In genomic region chr3:55756602-55757190, GRCm38 (mm10) we compare ENCODE assay signal across 13 mouse cellular contexts. TPM values are rescaled to one million over a fixed set of nuclear protein-coding genes. Genes with fewer than 3 reads are reported as not detected.
DNase-seq lines count a peak whose midpoint lies in the region; ATAC-seq and TF ChIP-seq lines count a peak whose summit lies in the region.
"Had no signal": no experiment of that assay in that cellular context is flagged by ENCODE, and none has a peak within 500 bp of the region (broad histone marks: within the 10 kb centered on the region; RNA-seq: fewer than 3 reads in every experiment).

No protein-coding gene starts in this region.

- peak overlapping the region; percentile 31; the same call in 1 of the 2 replicates for H3K27ac ChIP-seq in forebrain, postnatal 0 days (ENCODE audit: low read depth, low read length)
- H3K27ac ChIP-seq in midbrain, embryonic 11.5 days (ENCODE audit: low read depth, low read length), result peak overlapping the region; percentile 70
- no peak overlapping the region for H3K27ac ChIP-seq in liver, embryonic 11.5 days (ENCODE audit: low read depth, low read length)

- H3K4me3 ChIP-seq in forebrain, postnatal 0 days (ENCODE audit: low read depth, low read length), result no peak overlapping the region
- no peak overlapping the region for H3K4me3 ChIP-seq in midbrain, embryonic 11.5 days (ENCODE audit: low read depth, low read length)
- H3K4me3 ChIP-seq in liver, embryonic 11.5 days (ENCODE audit: low read depth, low read length), result no peak overlapping the region
- H3K4me3 ChIP-seq: heart, embryonic 12.5 days had no signal

- TF ChIP-seq CTCF in forebrain, postnatal 0 days (IDR thresholded peaks at IDR 0.05; ENCODE audit: low read depth), result no peak

- H3K9ac ChIP-seq in forebrain, postnatal 0 days, result no peak overlapping the region
- no peak overlapping the region for H3K9ac ChIP-seq in midbrain, embryonic 11.5 days (ENCODE audit: low read length)
- H3K9ac ChIP-seq in liver, embryonic 11.5 days (ENCODE audit: low read depth, low read length), result no peak overlapping the region
- H3K9ac ChIP-seq: heart, embryonic 12.5 days; liver, postnatal 0 days had no signal

- H3K4me1 ChIP-seq in forebrain, postnatal 0 days (ENCODE audit: insufficient read depth), result 0 out of 2 replicates have a peak, but pooled peaks cover 9% of the 10 kb centered on the region
- H3K4me1 ChIP-seq in midbrain, embryonic 11.5 days (ENCODE audit: control insufficient read depth, insufficient read depth, low read length), result peaks cover 39% of the 10 kb centered on the region
- H3K4me1 ChIP-seq in liver, embryonic 11.5 days (replicated peaks; ENCODE audit: control insufficient read depth, insufficient read depth, low read length), result no peaks in the 10 kb centered on the region

- H3K27me3 ChIP-seq in forebrain, postnatal 0 days (ENCODE audit: insufficient read depth, low read length), result no peaks in the 10 kb centered on the region
- H3K27me3 ChIP-seq in midbrain, embryonic 11.5 days (ENCODE audit: control insufficient read depth, insufficient read depth, low read length), result no peaks in the 10 kb centered on the region; the same call in 1 of the 2 replicates
- no peaks in the 10 kb centered on the region for H3K27me3 ChIP-seq in liver, embryonic 11.5 days (replicated peaks; ENCODE audit: control insufficient read depth, insufficient read depth, low read length)
- H3K27me3 ChIP-seq: heart, embryonic 12.5 days had no signal

- peak; percentile 58 for DNase-seq in Muller cell, postnatal 12 days (ENCODE audit: inconsistent ontology term)
- peak; percentile 48 for DNase-seq in brain, adult 2 months (ENCODE audit: low read depth, low spot score)
- no peak for DNase-seq in forebrain, postnatal 0 days
- DNase-seq in midbrain, embryonic 11.5 days (ENCODE audit: low spot score, missing footprints), result peak; percentile 92
- DNase-seq in liver, embryonic 11.5 days (ENCODE audit: low spot score), result no peak
- DNase-seq in layer of hippocampus, postnatal 25 days (ENCODE audit: extremely low spot score in 1 of 2, low spot score in 1 of 2), result no peak
- DNase-seq in testis, postnatal 10 days (ENCODE audit: low spot score), result no peak
- DNase-seq in thymus, postnatal 0 days (ENCODE audit: low spot score), result no peak
- DNase-seq: cerebellum, postnatal 10 days; kidney, postnatal 25 days; liver, postnatal 0 days had no signal

- 17% methylated on average over 11 of the region's 11 CpGs for WGBS in forebrain, postnatal 0 days
- WGBS in midbrain, embryonic 11.5 days, result 38% methylated on average over 11 of the region's 11 CpGs
- WGBS in liver, embryonic 11.5 days, result 81% methylated on average over 11 of the region's 11 CpGs

- no peak for ATAC-seq in forebrain, postnatal 0 days
- peak; percentile 58 for ATAC-seq in midbrain, embryonic 11.5 days (ENCODE audit: low FRiP score)
- no peak for ATAC-seq in liver, embryonic 11.5 days (replicated peaks; ENCODE audit: low FRiP score)
- ATAC-seq: intestine, embryonic 16.5 days; liver, postnatal 0 days had no signal

- no peak overlapping the region for H3K4me2 ChIP-seq in forebrain, postnatal 0 days (ENCODE audit: low read depth)
- H3K4me2 ChIP-seq in midbrain, embryonic 11.5 days, result peak overlapping the region; percentile 29; the same call in 1 of the 2 replicates
- no peak overlapping the region for H3K4me2 ChIP-seq in liver, embryonic 11.5 days
- H3K4me2 ChIP-seq: heart, embryonic 12.5 days had no signal

- no peaks in the 10 kb centered on the region for H3K9me3 ChIP-seq in forebrain, postnatal 0 days (ENCODE audit: low read length)
- no peaks in the 10 kb centered on the region for H3K9me3 ChIP-seq in midbrain, embryonic 11.5 days (ENCODE audit: control insufficient read depth, low read length)
- no peaks in the 10 kb centered on the region for H3K9me3 ChIP-seq in liver, embryonic 11.5 days (ENCODE audit: control insufficient read depth, low read length)
- H3K9me3 ChIP-seq: heart, embryonic 12.5 days had no signal

- no peaks in the 10 kb centered on the region for H3K36me3 ChIP-seq in forebrain, postnatal 0 days (ENCODE audit: insufficient read depth)
- no peaks in the 10 kb centered on the region for H3K36me3 ChIP-seq in midbrain, embryonic 11.5 days (ENCODE audit: control insufficient read depth, insufficient read depth, low read length)
- H3K36me3 ChIP-seq in liver, embryonic 11.5 days (ENCODE audit: control insufficient read depth, insufficient read depth, low read length), result no peaks in the 10 kb centered on the region
- H3K36me3 ChIP-seq: heart, embryonic 12.5 days had no signal

RNA-seq across cellular contexts. Expression of gene Mab21l1, which starts 25.6 kb away (rescaled TPM):
- total RNA-seq in forebrain, postnatal 0 days (2014; rRNA removed), result 8.9 and 16.9 TPM in 2 replicates
- polyA plus RNA-seq in forebrain, postnatal 0 days (2015; fragmentation: Nextera tagmentation; extraction: Ambion mirVana), result 10.0 and 13.5 TPM in 2 replicates
- polyA plus RNA-seq in midbrain, embryonic 11.5 days (2014; fragmentation: Nextera tagmentation; extraction: Ambion mirVana), result 92.8 and 102 TPM in 2 replicates
- 1.7 and 1.8 TPM in 2 replicates for polyA plus RNA-seq in liver, embryonic 11.5 days (2014; fragmentation: Nextera tagmentation; extraction: Ambion mirVana)
- total RNA-seq in layer of hippocampus, postnatal 25 days (2021), result under 1 TPM; 0.44 to 0.75 TPM
- polyA plus RNA-seq in thymus, postnatal 0 days (2015; fragmentation: Nextera tagmentation; extraction: Ambion mirVana), result 0.55 and 0.56 TPM in 2 replicates
- polyA plus RNA-seq: liver, postnatal 0 days had no signal

Comparison
In these comparisons a context has a peak if more than half of its experiments do, and no peak if none do; other contexts are left out.
1. DNase-seq: peak in Muller cell, postnatal 12 days (single experiment), brain, adult 2 months (single experiment) and midbrain, embryonic 11.5 days (single experiment); none in forebrain, postnatal 0 days (single experiment), liver, embryonic 11.5 days (single experiment), layer of hippocampus, postnatal 25 days (0 of 2), testis, postnatal 10 days (single experiment) and thymus, postnatal 0 days (single experiment).